Mouse (Mus musculus) brown adipose tissue, adult 24 weeks (tissue): ENCODE measurements around the gene Pakap. TPM values are rescaled to one million over a fixed set of nuclear protein-coding genes. Genes with fewer than 3 reads are reported as not detected.

ENCODE experiments used
- H3K27ac ChIP-seq: fragments of 200-500 bp; replicated peaks from 2 replicates; pipeline ENCODE4 v1.5.1; 2012; ENCODE audit warnings: low read depth, mild to moderate bottlenecking, low read length
- H3K4me1 ChIP-seq: fragments of 200-500 bp; 2 replicates; pipeline ENCODE4 v1.6.1; 2012; ENCODE audit warnings: low read length, mixed read lengths; ENCODE audit not compliant: control insufficient read depth, insufficient read depth, insufficient read length
- H3K4me3 ChIP-seq: fragments of 200-500 bp; 2 replicates; pipeline ENCODE4 v1.5.1; 2012; ENCODE audit warnings: low read depth, mild to moderate bottlenecking, low read length, moderate library complexity; ENCODE audit not compliant: insufficient read depth
- polyA plus RNA-seq: library from polyadenylated mRNA; stranded (reverse); fragments of >200 nt; gene quantifications from 2 replicates; pipeline ENCODE4 v1.2.4, GENCODE M21; 2012; ENCODE audit not compliant: missing spikeins, insufficient read depth, insufficient read length

Pakap gene
- polyA plus RNA-seq, 1 experiment = 30.1 TPM

DNA sequence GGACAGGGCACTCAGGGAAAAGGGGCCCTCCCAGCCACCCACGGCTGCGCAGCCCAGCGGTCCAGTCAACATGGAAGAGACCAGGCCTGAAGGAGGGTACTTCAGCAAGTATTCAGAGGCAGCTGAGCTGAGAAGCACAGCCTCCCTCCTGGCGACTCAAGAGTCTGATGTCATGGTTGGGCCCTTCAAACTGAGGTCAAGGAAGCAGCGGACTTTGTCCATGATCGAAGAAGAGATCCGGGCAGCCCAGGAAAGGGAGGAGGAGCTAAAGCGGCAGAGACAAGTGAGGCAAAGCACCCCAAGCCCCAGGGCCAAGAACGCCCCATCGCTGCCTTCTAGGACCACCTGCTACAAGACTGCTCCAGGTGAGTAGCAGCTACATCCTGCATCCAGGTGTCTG is 288.7 kb downstream of the Pakap start:
- Histone ChIP-seq H3K4me1 (peaks cover 39% of the 10 kb centered on the region), H3K4me3 (no peak overlapping the region), H3K27ac (no peak overlapping the region)

DNA sequence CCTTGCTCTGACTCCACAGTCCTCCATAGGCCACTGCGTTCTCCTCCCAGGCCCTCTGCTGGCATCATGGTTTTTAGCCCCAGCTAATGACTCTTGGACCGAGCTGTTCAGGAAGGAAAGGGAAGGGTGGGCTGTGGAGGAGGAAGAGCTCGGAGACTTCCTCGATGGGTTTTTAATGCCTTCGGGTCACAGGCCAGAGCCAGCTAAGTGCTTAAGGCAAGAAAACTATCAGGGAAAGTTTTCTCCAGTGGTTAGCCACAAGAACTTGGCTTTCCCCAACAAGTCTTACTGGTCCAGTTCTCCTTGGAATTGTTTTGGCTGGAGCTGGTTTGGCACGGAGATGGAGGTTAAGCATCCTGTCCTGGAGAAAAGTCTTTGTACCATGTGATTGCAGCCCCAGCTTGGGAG is 292.2 kb downstream of the Pakap start:
- peaks cover 39% of the 10 kb centered on the region for H3K4me1 ChIP-seq
- H3K27ac ChIP-seq = peak overlapping the region; percentile 86
- H3K4me3 ChIP-seq = no peak overlapping the region

DNA sequence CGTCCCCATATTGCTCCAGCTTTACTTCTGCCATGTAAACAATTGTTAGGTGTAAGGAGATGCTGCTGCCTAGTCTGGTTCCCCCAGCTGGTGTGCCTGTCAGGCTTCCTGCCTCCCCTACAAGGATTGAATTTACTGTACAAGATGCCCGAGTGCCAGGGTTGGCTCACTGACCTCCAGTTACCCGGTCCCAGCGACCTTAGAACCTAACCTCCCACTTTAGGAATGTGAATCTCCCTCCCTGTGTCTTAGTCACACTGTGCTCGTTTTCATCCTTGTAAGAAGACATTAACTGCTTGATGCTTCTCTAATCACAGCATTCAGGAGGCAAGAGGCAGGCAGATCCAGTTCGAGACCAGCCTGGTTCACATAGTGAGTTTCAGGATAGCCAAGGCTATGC is 293.2 kb downstream of the Pakap start:
- H3K27ac ChIP-seq = peak overlapping the region; percentile 87
- peaks cover 41% of the 10 kb centered on the region for H3K4me1 ChIP-seq
- no peak overlapping the region for H3K4me3 ChIP-seq

DNA sequence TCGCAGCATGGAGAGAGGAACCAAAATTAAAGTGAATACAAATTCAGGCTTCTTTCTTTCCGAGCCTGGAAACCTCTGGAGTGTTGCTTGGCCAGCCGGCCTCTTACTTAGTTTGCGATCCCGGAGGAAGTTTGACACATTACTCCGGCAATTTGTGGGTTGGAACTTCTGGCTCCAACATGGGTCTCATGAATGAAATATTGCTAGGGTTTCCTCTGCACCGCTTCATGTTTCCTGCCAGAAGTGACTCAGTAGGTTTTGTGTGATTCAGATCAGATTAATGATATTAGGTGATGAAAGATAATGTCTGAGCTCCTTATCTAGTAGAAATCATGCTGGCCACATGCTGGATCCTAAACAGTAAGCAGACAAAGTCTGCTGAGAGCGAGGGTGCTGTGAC is 293.9 kb downstream of the Pakap start:
- peak overlapping the region; percentile 87 for H3K27ac ChIP-seq
- peaks cover 42% of the 10 kb centered on the region for H3K4me1 ChIP-seq
- H3K4me3 ChIP-seq = no peak overlapping the region

DNA sequence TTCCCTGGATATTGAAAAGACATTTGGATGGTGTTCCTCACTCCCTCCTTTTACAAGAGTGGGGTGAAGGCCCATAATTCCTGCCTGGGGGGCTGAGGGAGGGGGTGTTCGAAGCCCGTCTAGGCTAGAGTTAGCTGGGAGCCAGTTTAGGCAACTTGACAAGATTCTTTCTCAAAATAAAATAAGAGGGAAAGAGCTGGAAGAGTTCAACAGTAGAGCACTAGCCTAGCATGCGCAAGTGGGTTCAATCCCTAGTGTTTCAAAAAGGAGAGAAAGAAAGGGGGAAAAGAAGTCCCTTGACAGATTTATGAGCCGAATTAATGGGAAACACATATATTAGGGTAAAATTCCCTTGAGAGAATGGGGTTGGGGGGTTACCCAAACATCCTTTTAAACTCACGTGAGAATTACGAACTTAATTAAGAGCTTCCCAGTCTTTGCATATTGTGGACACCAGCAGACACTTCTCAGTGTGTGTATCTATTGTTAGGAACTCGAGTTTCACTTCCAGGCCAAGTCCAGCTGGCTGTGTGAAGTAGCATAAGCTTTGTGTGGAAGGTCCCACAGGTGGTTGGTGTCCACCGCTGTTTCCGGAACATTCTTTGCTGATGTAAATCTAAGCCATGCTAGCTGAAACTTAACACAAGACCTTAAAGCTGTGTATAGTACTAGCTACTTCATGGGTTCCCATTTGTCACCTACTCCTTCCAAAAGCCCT is 294.4 kb downstream of the Pakap start:
- Histone ChIP-seq H3K27ac (peak overlapping the region; percentile 87), H3K4me3 (no peak overlapping the region), H3K4me1 (peaks cover 42% of the 10 kb centered on the region)

DNA sequence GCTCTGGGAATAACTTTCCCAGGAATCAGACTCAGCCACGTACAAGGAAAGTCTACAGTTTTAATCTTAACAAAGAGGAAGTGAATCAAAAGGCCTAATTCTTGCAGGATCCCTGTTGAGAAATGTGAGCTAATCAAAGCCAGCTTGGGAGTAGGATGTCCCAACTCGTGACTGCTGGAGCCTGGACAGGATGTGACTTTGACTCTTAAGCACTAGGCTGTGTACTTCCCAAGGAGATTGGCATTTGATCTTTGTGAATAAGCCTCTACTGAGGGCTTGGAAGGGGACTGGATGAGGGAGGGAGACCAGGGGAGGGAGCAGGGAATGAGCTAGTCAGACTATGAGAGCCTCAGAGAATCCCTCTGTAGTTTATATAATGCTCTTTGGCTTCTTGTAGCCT is 298.1 kb downstream of the Pakap start:
- Histone ChIP-seq H3K4me1 (peaks cover 28% of the 10 kb centered on the region; the same call in 1 of the 2 replicates), H3K27ac (peak overlapping the region; percentile 79)

DNA sequence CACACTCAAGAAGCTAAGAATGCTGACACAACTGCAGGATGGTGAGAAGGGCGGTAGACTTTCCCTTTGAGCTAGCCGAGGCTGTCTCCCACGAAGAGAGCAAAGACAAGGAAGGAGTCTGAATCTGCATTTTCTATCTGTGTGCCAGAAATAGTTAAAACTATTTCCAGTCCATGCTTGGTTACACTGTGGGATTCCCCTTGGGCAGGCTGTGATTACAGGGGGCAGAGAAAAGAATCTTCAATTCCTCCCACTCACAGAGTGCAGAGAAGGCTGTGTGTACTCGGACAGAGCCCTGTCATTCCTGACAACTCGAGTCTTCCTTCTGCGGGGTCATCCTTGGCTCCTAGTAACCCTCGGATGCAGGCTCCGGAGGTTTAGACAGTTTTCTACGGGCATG is 299.0 kb downstream of the Pakap start:
- Histone ChIP-seq H3K4me3 (no peak overlapping the region; the same call in 1 of the 2 replicates), H3K4me1 (peaks cover 25% of the 10 kb centered on the region; the same call in 1 of the 2 replicates), H3K27ac (peak overlapping the region; percentile 79)

More for the DNA sequence above, 298.1 kb downstream of the Pakap start:
- H3K4me3 ChIP-seq = no peak overlapping the region

DNA sequence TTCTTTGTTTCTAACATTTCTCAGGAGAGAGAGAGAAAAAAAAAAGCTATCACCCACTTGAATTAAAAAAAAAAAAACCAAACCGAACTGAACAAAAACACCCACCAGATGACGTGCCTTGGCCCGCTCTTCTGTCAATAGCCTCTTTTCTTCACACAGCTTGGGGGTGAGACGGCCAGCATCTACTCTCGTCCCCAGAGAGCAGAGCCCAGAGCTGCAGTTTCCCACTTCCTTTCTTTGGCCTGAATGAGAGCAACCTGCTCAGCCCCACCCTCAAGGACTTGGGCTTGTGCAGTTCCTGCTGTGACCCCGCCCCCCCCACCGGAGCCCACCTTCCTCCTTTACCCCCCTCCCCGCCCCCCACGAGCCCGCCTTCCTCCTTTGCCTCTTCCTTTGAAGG is 299.5 kb downstream of the Pakap start:
- peaks cover 21% of the 10 kb centered on the region; the same call in 1 of the 2 replicates for H3K4me1 ChIP-seq
- peak overlapping the region; percentile 79 for H3K27ac ChIP-seq
- no peak overlapping the region for H3K4me3 ChIP-seq

DNA sequence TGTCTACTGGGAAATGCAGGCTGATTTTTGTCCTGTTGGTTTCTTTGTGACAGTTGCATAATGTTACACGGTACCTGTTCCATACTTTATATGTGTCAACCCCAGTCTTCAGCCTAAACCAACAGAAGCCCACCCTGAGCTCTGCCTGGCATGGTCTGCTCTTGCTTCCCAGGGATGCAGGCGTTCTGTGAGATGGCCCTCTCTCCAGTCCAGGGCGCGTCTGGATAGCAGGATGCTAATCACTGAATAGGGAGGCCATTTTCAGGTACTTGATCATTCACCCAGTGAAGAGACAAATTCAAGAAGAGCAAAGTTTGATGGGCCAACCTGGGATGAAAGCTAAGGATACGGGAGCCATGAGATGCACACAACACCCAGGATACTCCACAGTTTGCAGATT is 311.2 kb downstream of the Pakap start:
- H3K27ac ChIP-seq = no peak overlapping the region
- H3K4me1 ChIP-seq = peaks cover 7% of the 10 kb centered on the region; the same call in 1 of the 2 replicates
- no peak overlapping the region for H3K4me3 ChIP-seq

DNA sequence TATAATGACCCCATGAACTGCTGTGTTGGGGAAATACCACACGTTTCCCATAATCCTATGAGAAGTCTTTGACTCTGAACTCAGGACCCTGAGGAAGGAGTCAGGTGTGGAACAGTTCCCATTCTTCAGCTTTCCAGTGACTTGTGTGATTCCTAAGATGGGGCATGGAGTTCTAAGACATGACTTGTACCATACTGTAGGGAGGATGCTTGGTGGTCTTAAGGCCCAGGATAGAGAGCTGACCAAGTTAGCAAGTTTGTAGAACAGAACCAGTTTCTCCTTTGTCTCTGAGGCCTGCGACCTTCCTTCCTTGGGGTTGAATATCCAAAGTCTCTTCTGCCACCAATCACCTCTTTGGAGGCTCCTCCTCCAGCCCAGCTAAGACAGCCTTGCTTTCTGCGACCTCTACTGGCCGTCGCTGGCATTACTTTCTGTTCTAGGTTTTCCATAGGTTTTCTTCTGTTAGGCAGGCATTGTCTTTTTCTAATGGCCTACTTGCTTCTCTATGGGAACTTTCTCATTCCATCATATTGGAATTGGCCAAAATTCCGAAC is 311.9 kb downstream of the Pakap start:
- Histone ChIP-seq H3K4me3 (no peak overlapping the region), H3K4me1 (peaks cover 13% of the 10 kb centered on the region), H3K27ac (no peak overlapping the region)

DNA sequence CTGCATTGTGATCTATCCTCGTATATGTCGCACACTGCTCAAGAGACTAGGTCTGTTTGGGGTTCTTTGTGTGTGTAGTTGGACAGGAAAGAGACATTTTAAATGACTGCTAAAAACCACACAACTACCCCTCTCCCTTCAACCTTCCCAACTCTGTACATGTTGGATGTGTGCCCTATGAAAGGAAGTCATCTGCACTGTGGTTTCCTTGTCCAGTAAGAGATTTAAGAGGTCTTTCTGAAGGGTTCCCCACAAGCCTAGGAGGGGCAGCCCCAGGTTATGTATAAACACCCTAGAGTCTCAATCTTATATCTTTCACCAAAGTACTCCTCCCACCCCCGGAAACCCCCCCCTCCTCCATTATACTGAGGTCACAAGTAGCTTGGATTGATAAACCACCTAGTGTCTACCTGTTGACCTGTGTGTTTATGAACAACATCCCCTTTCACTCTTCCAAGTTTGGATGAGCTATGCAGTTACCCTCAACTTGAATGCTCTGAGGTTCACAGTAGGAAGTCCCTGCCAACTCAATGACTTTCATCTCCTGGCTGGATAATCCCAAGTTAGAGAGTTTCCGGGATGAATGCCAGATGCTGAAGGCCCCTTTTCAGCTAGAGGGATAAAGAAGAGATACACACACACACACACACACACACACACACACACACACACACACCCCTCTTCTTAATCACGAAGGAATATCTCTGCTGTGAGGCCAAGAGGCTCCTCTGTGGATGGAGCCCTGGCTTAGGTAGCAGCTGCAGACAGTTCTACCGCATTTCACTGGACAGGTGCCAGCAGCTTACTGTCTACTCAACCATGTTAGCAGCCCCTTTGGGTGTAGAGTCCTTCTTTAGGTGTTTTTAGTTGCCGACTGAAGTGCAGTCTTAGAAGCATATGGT is 315.8 kb downstream of the Pakap start:
- Histone ChIP-seq H3K4me3 (no peak overlapping the region), H3K4me1 (peaks cover 25% of the 10 kb centered on the region), H3K27ac (no peak overlapping the region)

DNA sequence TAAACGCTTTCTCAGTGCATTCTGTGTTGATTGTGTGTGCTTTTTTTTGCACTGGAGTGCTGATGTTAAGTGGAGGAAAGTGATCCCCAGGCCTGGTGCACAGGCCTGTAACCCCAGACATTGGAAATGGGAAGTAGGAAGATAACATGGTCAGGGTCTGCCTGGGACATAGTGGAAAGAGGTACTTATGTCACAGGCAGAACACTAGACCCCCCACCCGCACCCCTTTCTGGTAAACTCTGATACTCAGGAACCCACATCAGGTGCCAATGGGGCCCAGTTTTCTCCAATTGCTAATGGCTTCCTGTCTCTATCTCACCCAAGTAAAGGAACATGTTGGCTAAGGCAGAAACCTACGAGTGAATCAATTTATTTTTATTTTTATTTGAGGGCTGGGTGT is 316.5 kb downstream of the Pakap start:
- peaks cover 25% of the 10 kb centered on the region for H3K4me1 ChIP-seq
- H3K27ac ChIP-seq = no peak overlapping the region
- H3K4me3 ChIP-seq = no peak overlapping the region

DNA sequence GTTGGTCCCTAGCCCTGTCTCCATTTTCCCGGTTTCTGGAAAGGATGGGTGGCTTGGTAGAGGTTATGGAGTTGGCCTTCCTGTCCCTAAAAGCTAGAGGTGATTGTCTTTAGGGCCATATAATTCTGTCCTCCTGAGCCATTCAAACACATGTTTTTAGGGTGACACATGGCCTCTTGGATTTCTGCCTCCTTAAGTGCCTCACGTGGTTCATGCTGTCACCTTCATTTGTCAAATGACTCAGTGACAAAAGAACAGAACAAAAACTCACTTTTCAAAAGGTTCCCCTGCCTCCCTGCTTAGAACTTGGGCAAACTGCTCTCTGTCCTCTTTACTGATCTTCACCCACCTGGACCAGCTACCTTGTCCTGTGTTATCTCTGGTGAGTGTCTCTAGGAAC is 317.2 kb downstream of the Pakap start:
- Histone ChIP-seq H3K4me1 (peaks cover 25% of the 10 kb centered on the region), H3K27ac (0 out of 2 replicates have a peak overlapping the region, but pooled peaks have one; percentile 20), H3K4me3 (no peak overlapping the region)

DNA sequence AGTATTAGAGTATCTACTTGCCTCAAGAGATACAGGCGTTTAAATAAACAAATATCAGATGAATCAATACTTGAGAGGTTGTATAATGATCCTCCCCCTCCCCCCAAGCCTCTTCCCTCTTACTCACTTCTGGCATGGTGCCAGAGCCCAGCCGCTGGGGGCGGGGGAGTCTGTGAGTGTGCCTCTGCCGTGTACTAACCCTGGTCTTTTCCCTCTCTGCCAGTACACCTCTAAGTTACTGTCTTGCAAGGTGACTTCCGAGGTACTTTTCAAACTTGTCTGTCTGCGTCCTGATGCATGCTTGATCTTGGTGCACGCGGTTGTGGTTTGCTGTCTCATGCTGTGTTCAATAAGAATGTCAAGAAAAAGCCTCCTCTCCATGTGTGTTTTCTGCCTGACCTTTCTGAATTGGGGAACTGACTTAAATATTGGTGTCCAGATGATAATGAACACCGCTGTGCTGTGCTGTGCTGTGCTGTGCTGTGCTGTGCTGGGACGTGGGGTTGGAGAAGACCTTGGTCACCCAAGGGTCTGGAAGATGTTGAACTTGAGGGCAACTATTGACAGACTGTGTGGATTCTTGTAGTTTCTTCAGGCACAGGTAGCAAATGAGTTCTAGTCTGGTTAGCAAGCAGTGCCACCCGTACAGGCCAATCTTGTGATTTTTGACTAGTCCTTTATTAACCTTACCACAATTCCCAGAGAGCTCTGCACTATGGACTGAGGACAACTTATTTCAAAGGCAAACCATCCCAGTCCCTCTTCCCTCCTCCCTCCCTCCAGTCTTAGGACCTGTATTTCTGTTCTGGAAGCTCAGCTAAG is 318.3 kb downstream of the Pakap start:
- peaks cover 25% of the 10 kb centered on the region for H3K4me1 ChIP-seq
- H3K27ac ChIP-seq = no peak overlapping the region
- H3K4me3 ChIP-seq = no peak overlapping the region

DNA sequence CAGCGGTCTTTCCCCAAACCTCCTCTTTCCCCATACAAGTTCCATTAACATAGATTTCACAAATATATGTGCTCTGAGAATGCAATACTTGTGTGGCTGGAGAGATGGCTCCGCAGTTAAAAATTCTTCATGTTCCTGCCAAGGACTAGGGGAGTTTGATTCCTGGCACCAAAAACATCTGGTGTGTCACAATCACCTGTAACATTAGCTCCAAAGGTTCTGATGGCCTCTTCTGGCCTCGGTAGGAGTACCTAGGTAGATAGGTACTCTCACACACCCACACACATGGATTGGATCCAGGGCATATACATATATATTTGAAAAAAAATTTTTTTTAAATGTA is 318.9 kb downstream of the Pakap start:
- Histone ChIP-seq H3K4me1 (peaks cover 25% of the 10 kb centered on the region), H3K4me3 (no peak overlapping the region), H3K27ac (no peak overlapping the region)
